Mouse (Mus musculus): ENCODE measurements around the gene Krt25.

Gene Krt25

DNA sequence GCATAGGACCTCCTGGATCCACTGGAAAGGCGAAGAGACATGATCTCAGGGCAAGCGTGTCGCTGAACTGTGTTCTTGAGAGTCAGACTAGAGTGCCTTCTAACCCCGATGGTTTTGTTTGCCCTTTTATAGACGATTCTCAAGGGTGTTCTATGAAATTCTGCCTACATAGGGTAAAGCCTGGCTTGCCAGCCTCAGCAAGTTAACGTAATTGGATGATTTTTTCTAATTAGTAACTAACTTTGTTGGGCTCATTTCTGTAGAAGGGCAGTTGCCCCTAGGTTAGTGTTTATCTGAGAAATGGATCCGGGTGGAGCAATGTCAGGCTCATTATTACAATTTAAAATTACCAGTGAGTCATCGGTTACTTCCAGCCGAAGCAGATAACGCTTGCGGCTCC, at the start of gene Krt25:
Gene Krt25, minus strand, starts transcription at position 101 of the 400 bp plus-strand sequence.
- no peak for DNase-seq

DNA sequence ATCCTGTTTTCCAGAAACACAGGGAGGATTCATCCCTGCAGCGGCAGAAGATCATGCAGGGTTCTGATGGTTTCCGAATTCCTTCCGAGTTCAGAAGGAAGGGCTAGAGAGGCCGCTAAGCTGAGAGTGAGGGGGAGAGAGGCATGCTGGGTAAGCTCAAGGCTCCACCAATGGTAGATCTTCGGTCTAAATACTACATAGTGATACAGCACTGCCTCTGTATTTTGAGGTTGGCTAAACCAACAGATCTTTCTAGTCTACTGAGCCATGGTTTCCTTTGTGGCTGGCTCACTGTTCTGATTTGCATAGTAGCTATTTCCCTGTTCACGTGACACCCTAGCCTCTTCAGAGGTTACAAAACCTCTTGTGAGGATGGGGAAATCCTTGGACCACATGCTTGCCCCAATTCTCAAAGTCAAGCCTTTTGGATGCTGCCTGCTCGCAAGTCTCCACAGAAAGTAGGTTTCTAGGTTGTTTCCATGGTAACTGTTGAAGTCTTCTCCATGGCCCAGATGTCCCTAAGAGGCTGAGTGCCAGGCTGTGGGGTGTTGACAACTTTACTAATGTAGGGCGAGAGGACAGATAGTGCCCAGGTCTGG, 47.2 kb upstream of the Krt25 start:
- DNase-seq, result no peak

DNA sequence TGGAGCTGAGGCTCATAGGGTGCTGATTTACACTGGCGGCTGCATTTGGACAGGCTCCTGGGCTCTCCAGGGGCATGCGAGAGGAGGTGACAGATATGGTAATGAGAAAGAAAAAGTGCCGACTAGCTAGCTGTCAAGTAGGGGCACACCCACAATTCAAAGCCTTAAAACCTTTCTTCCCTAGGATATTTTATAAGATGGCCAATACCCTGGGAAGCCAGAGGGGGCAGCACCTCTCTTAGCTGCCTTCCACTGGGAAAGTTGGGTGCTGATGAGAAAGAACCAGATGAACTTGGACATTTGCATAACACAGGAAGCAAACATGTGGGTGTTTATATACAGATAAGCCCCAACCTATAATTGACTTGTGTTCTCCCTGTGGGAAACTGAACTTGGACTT, 46.5 kb upstream of the Krt25 start:
- DNase-seq, result peak; percentile 22

DNA sequence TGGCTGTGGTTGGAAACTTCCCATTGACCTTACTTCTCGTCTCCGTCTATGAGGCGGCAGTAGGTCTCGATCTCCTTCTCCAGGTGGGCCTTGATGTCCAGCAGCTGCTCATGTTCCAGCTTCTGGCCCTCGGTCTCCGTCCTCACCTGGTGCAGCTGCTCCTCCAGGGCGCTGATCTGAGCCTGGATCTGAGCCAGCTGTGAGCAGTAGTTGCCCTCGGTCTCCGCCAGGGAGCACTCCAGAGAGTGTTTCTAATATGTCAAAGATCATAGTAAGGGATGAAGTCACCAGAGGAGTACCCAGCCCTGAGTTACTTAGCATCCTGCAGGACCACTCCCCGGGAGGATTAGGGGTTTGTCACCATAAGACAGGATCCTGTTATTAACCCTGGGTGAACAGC, 44.0 kb upstream of the Krt25 start:
- peak; percentile 34 for DNase-seq

DNA sequence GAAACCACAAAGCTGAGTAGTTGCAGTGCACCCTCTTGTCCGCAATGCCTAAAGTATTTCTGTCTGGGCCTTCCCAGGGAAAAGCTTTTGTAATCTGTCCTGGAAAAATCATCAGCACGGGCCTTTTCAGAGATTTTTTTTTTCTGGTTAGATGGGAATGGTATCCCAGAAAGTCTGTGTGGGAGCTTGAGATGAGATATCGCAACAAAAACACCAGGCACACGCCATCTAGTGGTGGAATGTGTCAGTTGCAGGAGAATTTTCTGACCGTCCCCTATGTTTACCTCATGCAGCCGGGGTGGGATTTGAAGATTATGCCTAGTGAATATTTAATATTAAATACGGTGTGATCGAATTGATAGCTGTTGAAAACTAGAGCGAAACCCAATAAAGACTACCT, 41.7 kb upstream of the Krt25 start:
- DNase-seq, result peak; percentile 46

DNA sequence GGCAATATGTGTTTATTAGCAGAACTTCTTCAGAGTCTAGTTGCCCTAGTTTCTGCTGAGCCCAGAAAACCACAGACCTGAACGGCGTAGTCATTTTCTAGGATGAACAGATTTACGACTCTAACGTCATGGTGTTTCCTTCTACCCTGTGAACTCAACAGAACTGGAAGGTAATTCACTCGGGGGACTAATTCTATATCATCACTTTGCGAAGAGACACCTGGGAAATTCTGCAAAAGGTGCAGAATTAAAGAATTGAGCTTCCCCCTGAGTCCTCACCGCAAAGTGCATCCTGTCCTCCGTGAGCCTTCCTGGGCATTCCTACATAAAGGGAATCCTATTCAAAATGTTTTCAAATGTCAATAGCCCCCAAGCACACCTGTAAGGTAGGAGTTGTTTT, 38.7 kb upstream of the Krt25 start:
- no peak for DNase-seq

DNA sequence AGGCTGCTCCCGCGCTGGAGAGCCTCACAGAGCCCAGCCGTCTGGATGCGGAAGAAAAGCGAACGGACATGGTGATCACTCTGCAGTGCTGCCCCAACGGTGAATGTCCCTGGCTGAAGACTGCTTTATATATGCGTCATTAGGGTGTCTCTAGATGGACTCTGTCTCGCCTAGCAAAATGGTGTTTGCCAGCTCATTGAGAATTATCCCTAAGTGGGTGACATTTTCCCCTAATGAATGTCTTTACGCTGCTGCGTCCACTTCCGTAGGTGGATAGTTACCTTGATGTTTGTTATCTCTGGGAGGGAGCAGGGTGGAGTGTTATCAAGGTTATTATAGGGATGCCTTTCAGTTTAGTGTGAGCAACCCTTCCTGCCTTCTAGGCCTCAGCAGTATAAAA, 28.3 kb upstream of the Krt25 start, which contains the start of gene Krt27:
Gene Krt27, minus strand, starts transcription at position 101 of the 400 bp plus-strand sequence.
- DNase-seq, result no peak

DNA sequence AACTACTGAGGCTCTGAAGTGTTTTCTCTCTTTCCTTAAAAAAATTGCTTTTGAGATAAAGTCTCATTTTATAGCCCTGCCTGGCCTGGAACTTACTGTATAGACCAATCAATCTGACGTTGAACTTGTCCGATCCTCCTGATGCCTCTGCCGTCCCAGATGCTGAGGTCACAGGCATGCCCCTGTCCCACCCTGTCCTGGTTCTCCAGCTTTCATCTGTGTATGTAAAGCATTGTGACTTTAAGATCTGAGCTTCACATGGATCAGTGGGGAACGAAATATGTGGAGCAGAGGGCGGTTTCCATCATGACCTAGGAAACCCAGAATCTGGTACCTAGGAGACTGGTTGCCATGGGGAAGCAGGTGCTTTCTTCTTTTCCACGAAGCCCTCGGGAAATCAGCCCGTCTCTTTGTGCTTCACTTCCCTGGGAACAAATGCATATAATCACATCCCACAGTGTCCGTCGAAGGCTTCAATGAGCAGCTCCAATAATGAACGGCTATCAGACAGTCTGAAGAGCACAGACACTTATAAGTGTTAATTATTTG, 16.6 kb upstream of the Krt25 start:
- no peak for DNase-seq

DNA sequence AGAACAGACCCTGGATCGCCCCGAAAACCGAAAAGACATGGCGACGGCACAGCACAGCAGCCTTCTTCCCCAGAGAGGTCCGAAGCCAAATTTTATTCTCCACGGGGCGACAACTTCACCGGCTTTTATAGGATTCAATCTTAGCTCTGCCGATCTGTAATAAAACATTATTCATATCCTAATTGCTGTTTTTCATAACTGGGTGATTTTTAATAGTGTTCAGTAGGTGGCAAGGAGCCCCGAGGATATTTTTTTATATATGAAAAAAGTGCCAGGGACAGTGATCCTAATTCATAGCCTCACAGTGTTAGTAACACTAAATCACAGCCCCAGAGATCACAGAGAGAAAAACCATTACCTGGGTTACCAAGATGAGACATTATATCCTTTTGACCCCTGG, 15.1 kb upstream of the Krt25 start, which contains the start of gene Krt26:
Gene Krt26, minus strand, starts transcription at position 101 of the 400 bp plus-strand sequence.
- DNase-seq, result no peak

DNA sequence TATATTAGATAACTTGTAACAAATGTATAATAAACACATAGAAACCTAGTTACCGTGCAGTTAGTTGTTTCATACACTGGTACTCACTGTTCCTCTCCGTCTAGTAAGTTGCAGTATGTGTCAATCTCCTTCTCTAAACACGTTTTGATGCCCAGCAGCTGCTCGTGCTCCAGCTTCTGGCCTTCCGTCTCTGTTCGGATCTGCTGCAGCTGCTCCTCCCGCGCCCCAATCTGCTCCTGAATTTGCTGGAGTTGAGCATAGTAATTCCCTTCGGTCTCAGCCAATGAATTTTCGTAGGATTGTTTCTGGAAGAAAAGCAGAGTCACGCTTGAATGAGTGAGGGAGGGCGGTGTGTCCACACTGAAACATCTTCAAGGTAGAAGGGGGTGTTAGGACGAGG, 10.7 kb upstream of the Krt25 start:
- peak; percentile 20 for DNase-seq

DNA sequence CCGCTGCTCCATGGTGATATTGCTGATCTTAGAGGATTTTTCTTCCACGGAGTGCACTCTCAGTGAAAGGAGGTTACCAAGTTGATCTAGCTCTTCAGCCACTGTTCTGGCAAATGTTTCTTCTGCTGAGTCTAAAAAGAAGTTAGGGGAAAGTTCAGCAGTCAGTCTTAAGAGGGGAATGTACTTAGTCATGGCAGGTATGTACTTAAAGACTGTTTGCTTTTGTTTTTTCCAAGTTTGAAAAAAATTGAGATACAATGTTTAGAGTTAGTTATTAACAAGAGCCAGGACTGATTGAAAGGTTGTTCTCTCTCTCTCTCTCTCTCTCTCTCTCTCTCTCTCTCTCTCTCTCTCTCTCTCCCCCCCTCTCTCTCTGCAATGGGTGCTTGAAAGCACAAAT, 6.9 kb upstream of the Krt25 start:
- no peak for DNase-seq

DNA sequence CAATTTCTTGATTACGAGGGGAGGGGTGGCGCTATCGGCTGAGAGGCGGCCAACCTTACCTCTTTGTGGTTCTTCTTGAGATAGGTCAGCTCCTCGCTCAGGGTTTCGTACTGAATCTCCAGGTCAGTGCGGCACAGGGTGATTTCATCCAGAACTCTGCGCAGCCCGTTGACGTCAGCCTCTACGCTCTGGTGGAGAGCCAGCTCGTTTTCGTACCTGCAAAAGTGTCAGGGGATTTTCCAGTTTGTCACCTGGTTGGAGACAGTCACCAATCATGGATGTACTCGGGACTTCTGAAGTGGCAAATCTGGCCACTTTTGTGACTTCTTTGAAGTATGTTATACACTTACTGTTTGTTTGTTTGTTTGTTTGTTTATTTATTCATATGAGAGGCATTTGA, 1.7 kb downstream of the Krt25 start:
- no peak for DNase-seq

DNA sequence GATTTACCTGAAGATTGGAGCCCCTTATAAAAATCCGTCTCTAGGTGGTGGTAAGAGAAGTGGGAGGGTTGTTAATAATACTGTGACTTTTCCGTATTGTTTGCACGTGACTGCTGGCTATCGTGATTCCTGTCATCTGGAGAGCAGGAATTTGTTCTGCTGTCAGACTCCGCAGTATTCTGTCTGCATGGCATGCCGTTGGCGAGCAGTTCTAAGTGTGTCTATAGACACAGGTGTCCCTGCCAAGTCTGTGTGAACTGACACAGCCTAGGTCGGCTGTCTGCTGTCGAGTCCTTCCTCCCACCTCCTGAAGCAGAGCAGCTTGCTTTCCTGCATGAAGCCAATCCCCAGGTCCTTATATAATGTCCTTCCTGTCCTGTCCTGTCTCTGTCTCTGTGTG, 3.6 kb downstream of the Krt25 start:
- DNase-seq, result no peak

DNA sequence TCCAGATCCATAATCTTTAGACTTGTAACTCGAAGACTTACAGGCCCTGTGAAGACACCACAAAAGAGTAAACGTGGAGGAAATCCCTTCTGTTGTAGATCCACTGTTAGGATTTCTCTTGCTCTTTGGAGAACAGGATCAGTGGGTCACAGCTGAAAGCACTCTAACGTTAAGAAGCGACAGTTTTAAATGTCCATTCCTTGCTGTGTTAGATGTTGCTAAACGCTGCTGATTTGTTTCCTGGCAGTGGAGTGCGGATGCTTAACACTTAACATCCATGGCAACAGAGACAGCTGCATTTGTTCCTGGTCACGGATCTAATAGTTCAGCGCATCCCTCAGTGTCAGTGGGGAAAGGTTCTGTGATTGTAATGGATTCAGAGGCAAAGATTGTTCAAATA, 6.2 kb downstream of the Krt25 start:
- DNase-seq, result peak; percentile 29

DNA sequence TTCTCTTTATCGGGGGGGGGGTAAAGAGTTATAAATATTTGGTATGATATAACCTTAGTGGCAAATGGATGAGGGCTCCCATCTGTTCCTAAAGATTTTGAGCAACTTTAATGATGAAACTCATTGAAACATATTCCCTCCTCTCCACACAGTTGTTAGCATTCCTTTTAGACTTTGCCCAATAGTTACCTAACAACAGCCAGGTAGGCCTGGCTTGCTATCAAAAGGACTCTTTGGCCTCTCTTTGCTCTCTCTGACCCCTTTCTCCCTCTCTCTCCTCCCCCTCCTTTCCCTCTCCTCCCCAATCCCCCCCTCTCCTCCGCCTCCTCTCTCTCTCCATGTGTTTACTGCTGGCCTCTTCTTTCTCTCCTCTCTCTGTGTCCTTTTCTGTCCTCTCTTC, 8.2 kb downstream of the Krt25 start:
- DNase-seq, result no peak

DNA sequence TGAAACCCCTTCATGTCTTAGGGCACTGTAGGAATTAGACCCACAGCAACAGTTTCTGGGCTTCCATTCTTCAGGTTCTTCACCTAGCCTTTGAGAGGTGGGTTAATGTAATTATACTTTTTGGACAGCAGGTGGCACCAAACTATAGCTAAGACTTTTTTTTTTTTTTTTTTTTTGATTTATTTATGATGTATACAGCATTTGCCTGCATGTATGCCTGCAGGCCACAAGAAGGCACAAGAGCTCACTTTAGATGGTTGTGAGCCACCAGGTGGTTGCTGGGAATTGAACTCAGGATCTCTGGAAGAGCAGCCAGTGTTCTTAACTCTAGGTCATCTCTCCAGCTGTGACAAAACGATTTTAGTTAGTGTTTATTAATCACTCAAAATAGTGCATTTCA, 11.9 kb downstream of the Krt25 start:
- DNase-seq, result no peak

DNA sequence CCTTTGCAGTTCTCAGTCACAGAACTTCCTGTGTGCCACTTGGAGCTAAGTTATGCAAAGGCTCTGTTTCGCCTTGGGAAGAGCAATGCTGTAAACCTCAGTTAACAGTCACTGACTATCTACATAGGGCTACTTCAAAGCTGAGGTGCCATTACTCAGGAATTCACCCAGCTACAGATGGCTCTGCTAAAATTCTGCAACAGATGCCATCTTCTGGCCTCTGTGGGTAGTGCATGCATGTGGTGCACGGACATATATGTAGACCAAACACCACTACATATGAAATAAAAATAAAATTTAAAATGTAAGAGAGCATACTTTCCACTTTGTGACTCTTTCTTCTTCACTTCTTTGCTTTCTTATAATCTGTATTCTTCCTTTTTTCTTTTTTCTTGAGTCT, 15.2 kb downstream of the Krt25 start:
- DNase-seq, result peak; percentile 77

DNA sequence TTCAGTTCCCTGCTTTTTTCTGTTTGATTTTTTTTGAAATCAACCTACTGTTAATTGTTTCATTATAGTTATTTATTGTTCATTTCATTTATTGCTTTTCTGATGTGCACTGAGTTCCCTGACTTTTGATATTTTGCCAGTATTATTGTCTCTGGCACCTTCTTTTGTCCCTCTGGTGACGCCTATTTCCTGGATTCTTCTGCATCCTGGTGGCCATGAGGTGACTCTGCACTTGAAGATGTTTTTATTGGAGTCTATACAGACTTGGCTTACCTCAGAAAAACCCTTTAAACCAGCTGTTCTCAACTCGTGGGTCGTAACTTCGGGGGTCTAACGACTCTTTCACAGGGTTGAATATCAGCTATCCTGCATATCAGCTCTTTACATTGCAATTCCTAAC, 27.7 kb downstream of the Krt25 start:
- no peak for DNase-seq

DNA sequence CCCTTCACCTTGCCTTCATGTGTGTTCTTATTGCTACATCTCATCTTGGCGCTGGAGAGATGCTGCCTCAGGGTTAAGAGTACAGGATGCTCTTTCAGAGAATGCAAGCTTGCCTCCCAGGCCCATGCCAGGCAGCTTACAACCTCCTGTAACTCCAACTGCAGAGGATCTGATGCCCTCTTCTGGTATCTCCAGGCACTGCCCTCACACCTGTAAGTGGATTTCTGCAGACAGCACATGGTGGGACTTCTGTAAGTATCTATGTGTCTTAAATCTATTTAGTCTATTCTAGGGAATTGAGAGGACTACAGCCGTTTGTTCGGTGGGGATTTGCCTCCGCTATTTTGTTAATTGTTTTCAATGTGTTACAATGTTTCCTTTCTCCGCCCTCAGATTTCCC, 29.9 kb downstream of the Krt25 start:
- DNase-seq, result peak; percentile 63

DNA sequence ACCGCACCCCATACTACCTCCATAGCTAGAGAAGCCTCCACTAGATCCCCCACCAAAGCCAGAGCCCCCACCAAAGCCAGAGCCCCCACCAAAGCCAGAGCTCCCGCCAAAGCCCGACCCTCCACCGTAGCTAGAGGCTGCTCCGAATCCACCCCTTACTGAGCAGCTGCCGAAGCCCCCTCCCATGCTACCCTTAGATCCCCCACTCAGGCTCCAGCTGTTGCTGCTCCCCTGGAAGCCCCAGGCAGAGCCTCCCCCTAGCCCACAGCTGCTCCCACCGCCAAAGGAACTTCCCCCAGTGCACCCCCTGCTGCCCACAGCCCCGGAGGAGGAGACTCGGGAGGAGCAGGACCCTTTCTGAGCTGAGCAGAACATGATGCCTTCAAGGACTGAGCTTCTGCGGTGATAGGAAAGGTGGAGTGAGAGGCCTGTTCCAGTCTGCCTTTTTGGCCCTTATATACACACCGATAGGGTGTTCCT, 37.9 kb downstream of the Krt25 start, which contains the start of gene Krt24:
Gene Krt24, minus strand, starts transcription at position 430 of the 480 bp plus-strand sequence.
- no peak for DNase-seq

DNA sequence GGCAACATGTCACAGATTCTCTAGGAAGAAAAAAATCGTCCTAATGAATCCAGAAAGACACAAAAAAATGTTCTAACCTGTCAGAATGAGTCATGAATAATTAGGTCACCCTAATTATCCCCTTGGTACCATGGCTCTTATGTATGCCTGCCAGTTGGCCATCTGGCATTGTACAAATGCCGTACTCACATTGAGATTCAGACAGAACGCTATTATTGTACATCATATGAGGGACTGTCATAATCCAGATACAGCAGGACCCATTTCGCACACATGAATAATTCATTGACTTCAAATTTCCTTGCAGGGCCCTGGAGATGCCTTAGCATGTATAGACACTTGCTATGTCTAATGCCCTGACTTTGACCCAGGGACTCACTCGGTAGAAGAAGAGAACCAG, 38.7 kb downstream of the Krt25 start:
- DNase-seq, result no peak

DNA sequence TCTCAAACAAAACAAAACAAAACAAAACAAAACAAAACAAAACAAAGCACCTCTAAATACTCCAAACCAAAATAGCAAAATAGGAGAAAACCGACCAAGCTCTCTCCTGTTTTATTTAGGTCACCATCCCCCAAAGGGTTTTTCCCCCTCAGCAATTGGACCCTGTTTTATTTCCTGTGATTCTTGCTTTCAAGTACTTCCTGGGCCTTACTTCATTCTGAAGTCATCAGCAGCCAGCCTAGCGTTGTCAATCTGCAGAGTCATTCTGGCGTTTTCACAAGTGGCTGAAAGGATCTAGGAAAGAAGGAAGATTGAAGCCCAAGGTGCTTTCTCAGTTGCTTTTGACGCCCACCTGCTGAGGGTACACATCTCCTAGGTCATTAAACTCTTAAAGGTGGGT, 39.4 kb downstream of the Krt25 start:
- DNase-seq, result no peak

DNA sequence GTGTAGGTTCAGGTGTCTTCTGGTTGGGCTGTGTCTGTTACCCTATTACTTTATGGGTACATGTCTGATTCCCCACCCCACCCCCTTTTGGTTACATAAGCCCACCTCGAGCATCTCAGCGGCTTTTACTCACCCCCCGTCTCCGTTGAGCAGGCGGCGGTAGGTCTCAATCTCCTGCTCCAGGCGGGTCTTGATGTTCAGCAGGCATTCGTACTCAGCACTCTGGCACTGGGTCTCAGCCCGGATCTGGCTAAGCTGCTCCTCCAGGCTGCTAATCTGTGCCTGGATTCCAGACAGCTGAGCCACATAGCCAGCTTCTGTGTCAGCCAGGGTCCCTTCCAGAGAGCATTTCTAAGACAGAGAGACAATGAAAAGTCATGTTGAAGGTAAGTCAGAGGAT, 41.6 kb downstream of the Krt25 start:
- no peak for DNase-seq

DNA sequence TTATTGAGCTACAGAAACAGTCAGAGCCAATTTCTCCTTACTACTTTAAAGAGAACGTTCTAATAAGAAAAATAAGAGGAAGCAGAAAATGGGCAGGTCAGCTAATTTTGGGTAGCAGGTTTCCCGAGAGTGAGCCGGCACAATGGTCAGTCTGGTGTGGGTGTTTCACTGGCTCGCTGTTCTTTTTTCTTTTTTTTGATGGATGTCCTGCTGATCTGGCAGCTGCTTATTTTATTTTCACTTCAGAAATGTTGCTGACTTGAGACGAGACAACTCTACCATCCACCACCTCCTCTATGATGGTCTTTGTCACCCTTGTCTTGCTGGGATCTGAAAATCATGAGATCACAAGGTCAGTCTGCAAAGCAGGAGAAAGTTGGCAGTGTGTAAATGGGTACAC, 42.8 kb downstream of the Krt25 start:
- DNase-seq, result no peak

DNA sequence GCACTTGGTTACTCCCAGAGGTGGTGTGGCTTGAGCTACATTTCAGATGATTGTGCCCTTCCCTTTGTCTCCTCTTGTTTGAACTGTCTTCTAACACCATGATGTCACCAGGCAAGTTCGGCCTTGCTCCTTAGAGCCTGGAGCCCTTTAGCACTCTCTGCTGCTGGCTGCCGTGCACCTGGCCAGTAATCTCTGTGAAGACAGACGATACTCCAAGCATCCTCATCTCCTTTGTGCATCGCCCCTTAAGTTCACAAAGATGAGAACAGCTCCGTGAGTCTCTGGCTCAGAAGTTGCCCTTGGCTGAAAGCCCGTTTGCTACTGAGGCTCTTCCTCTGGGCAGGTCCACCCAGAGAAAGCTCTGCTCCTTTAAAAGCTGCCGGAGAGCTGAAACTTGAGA, 46.0 kb downstream of the Krt25 start:
- DNase-seq, result no peak

All from kidney, postnatal 10 days (tissue).